Mouse (Mus musculus) kidney, adult 2 months (tissue): ENCODE measurements around the gene Sema3a. TPM values are rescaled to one million over a fixed set of nuclear protein-coding genes. Genes with fewer than 3 reads are reported as not detected.

Source experiments
- DNase-seq: peaks from one replicate; pipeline ENCODE4 v3.0.0; 2021
- H3K27ac ChIP-seq: fragments of 200-500 bp; 2 replicates; pipeline ENCODE4 v1.5.1; 2012; ENCODE audit warnings: low read depth, low read length, control low read depth, inconsistent platforms; ENCODE audit not compliant: insufficient read depth
- H3K27me3 ChIP-seq: fragments of 200-500 bp; replicated peaks from 2 replicates; pipeline ENCODE4 v1.6.1; 2012; ENCODE audit warnings: mild to moderate bottlenecking, moderate library complexity, low read length, inconsistent platforms; ENCODE audit not compliant: control insufficient read depth, insufficient read depth
- H3K36me3 ChIP-seq: fragments of 200-500 bp; 2 replicates; pipeline ENCODE4 v1.6.1; 2012; ENCODE audit warnings: mild to moderate bottlenecking, moderate library complexity, low read length, inconsistent platforms; ENCODE audit not compliant: control insufficient read depth, insufficient read depth
- H3K4me1 ChIP-seq: fragments of 200-500 bp; 2 replicates; pipeline ENCODE4 v1.6.1; 2011; ENCODE audit warnings: low read length; ENCODE audit not compliant: control insufficient read depth, insufficient read depth
- H3K4me3 ChIP-seq: fragments of 200-500 bp; 2 replicates; pipeline ENCODE4 v1.5.1; 2011; ENCODE audit warnings: mild to moderate bottlenecking, low read depth, low read length, control low read depth; ENCODE audit not compliant: insufficient read depth
- CTCF ChIP-seq: fragments of 200-500 bp; conservative IDR thresholded peaks from 2 replicates; pipeline ENCODE4 v1.5.1; 2011; ENCODE audit warnings: low read depth, mild to moderate bottlenecking, control low read depth, low read length, moderate library complexity, mixed read lengths; ENCODE audit not compliant: insufficient read depth, insufficient read length
- POLR2A ChIP-seq: fragments of 200-500 bp; IDR thresholded peaks from one replicate; pipeline ENCODE4 v1.6.1; 2011; ENCODE audit warnings: low read depth, low read length, control low read depth
- WGBS: fragments of 180-500 bp; shearing (Covaris S2); methylation state at CpG from one replicate; pipeline ENCODE4 v1.1.7; 2018; 5-methylcytosine and 5-hydroxymethylcytosine counted together
- polyA plus RNA-seq: library from polyadenylated mRNA; depleted of rRNA; stranded (reverse); fragments of >200 nt; gene quantifications from 2 replicates; pipeline ENCODE4 v1.2.3, GENCODE M21; 2012

The Sema3a gene
- polyA plus RNA-seq, 1 experiment, result 0.61 TPM

DNA sequence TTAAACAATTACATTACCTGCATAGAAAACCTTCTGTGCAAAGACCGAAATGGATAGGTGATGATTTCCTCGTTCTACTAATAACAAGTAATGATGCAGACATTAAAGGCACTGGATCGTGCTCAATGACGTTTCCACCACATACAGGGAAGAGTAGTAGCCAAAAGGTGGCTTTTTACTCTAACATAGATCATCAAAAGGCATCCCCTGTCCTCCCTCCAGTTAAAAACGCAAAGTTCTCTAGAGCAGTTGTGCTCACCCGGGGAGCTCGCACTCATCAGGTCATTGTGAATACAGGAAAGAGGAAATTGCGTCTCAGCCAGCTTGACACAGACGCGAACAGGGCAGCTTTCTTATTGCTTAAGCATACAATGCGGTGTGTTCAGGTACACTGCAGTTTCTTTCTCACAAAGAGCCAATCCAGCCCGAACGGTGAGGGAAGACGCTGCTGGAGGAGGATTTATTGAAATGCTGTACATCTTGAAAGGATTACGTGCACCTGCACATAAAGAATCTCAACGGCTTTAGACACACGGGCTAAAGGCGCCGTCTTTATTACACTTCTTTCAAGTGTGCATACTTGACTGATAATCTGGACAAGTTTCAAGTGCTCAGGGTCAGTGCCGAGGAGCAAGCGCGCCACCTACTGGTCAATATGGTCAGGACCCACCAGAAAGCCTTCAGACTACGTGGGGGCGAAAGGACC is 503.5 kb downstream of the Sema3a start:
- no peak overlapping the region for H3K27ac ChIP-seq
- H3K4me1 ChIP-seq, result no peaks in the 10 kb centered on the region
- H3K27me3 ChIP-seq, result no peaks in the 10 kb centered on the region
- DNase-seq, result peak; percentile 78
- 6% methylated on average over 24 of the region's 24 CpGs for WGBS
- H3K36me3 ChIP-seq, result no peaks in the 10 kb centered on the region
- TF ChIP-seq POLR2A (no peak), CTCF (peak; percentile 91)
- peak overlapping the region; percentile 36 for H3K4me3 ChIP-seq

- H3K4me1 ChIP-seq, result no peaks in the 10 kb centered on the region
- TF ChIP-seq CTCF (no peak), POLR2A (no peak)
- 46% methylated on average over 5 of the region's 5 CpGs for WGBS
- no peak for DNase-seq
- no peak overlapping the region for H3K27ac ChIP-seq
- no peaks in the 10 kb centered on the region for H3K27me3 ChIP-seq
- H3K36me3 ChIP-seq, result no peaks in the 10 kb centered on the region
- H3K4me3 ChIP-seq, result no peak overlapping the region
Measured at GRCm38 (mm10) chr5:13629916-13630315, 504.7 kb downstream of the Sema3a start.

DNA sequence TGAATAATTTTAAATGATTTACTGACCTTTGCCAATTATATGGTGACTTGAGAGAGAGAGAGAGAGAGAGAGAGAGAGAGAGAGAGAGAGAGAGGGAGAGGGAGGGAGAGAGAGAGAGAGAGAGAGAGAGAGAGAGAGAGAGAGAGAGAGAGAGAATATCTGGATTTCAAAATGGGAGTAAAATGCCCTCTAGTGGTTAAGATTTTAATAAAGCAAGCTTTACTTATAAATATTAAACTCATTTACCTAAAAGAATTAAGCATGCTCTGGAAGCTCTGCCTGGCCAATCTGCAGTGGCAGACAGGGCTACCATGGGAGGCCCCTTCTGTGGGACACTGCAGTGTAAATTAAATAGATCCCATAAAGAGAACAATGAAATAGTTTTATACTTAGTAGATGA is 505.5 kb downstream of the Sema3a start:
- no peak overlapping the region for H3K27ac ChIP-seq
- TF ChIP-seq POLR2A (no peak), CTCF (no peak)
- DNase-seq, result no peak
- no peak overlapping the region for H3K4me3 ChIP-seq
- no peaks in the 10 kb centered on the region for H3K27me3 ChIP-seq
- H3K36me3 ChIP-seq, result no peaks in the 10 kb centered on the region
- no peaks in the 10 kb centered on the region for H3K4me1 ChIP-seq

GRCm38 (mm10) chr5:13636237-13636636 is 511.0 kb downstream of the Sema3a start:
- Histone ChIP-seq H3K27me3 (no peaks in the 10 kb centered on the region), H3K36me3 (no peaks in the 10 kb centered on the region), H3K27ac (no peak overlapping the region), H3K4me3 (no peak overlapping the region), H3K4me1 (no peaks in the 10 kb centered on the region)
- no peak for DNase-seq
- 50% methylated on average over 3 of the region's 3 CpGs for WGBS
- TF ChIP-seq POLR2A (no peak), CTCF (no peak)
